8 mouse cellular contexts compared by ENCODE assay signal in the genomic region with DNA sequence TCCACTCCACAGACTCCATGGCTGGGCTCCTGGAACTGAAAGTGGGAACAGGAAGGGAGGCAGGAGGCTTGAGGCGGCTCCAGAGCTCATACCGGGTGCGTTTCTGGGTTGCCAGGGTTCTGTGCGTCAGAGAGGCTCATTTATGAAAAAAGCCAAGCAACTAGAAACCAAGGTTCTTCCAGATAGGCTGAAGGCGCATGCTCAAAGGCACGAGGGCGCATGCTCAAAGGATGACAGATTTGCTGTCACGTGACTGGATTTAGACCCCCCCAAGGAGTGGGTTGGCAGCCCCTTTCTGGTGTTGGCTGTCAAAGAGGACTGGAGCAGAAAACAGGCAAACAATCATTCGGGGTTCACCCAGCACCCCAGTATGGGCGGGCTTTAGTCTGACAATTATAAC. TPM values are rescaled to one million over a fixed set of nuclear protein-coding genes. Genes with fewer than 3 reads are reported as not detected.
DNase-seq lines count a peak whose midpoint lies in the region; ATAC-seq and TF ChIP-seq lines count a peak whose summit lies in the region.

No protein-coding gene starts in this region.

- DNase-seq in left cerebral cortex, postnatal 4 days, result peak; percentile 84
- DNase-seq in left cerebral cortex, adult 8-10 months (ENCODE audit: low spot score in 2 of 2), result no peak
- peak; percentile 87 for DNase-seq in cerebellum, adult 11 months
- peak; percentile 82 for DNase-seq in gastrocnemius, adult 2 months
- DNase-seq in lung, embryonic 14.5 days, result peak; percentile 90
- DNase-seq in right cerebral cortex, postnatal 36 days (ENCODE audit: low spot score in 2 of 2), result no peak

- H3K36me3 ChIP-seq in intestine, embryonic 16.5 days (ENCODE audit: control insufficient read depth, insufficient read depth, low read length), result no peaks in the 10 kb centered on the region
- no peaks in the 10 kb centered on the region for H3K36me3 ChIP-seq in lung, embryonic 14.5 days (ENCODE audit: insufficient read depth)

- intact Hi-C loops in left cerebral cortex, postnatal 4 days (cut with DNase I), result no loop called here
- intact Hi-C loops in gastrocnemius, adult 2 months (cut with DNase I), result no loop called here

- 0 out of 2 replicates have a peak overlapping the region, but pooled peaks have one; percentile 40 for H3K4me2 ChIP-seq in intestine, embryonic 16.5 days (ENCODE audit: low read depth, low read length)
- H3K4me2 ChIP-seq in lung, embryonic 14.5 days, result peak overlapping the region; percentile 43

- WGBS in intestine, embryonic 16.5 days, result 69% methylated on average over 10 of the region's 10 CpGs
- 47% methylated on average over 10 of the region's 10 CpGs for WGBS in lung, embryonic 14.5 days

- peak overlapping the region; percentile 84 for H3K27ac ChIP-seq in gastrocnemius, adult 2 months
- peak overlapping the region; percentile 87 for H3K27ac ChIP-seq in intestine, embryonic 16.5 days (ENCODE audit: low read length)
- peak overlapping the region; percentile 93 for H3K27ac ChIP-seq in lung, embryonic 14.5 days (ENCODE audit: low read depth)

- TF ChIP-seq CTCF in gastrocnemius, adult 2 months (IDR thresholded peaks at IDR 0.05), result no peak
- TF ChIP-seq CTCF in lung, embryonic 14.5 days (IDR thresholded peaks at IDR 0.05; ENCODE audit: low read depth), result no peak

- peaks cover 40% of the 10 kb centered on the region for H3K4me1 ChIP-seq in intestine, embryonic 16.5 days (ENCODE audit: control insufficient read depth, insufficient read depth, low read length)
- H3K4me1 ChIP-seq in lung, embryonic 14.5 days (ENCODE audit: insufficient read depth), result peaks cover 22% of the 10 kb centered on the region

- no peaks in the 10 kb centered on the region for H3K27me3 ChIP-seq in intestine, embryonic 16.5 days (replicated peaks; ENCODE audit: control insufficient read depth, insufficient read depth, low read length)
- H3K27me3 ChIP-seq in lung, embryonic 14.5 days (ENCODE audit: insufficient read depth, low read length), result no peaks in the 10 kb centered on the region

- ATAC-seq in intestine, embryonic 16.5 days, result peak; percentile 10
- ATAC-seq in lung, embryonic 14.5 days (ENCODE audit: insufficient read depth), result peak; percentile 48
- ATAC-seq in megakaryocyte progenitor cell, adult 5-6 weeks (replicated peaks; ENCODE audit: poor library complexity), result no peak

- H3K4me3 ChIP-seq in gastrocnemius, adult 2 months, result peak overlapping the region; percentile 54
- H3K4me3 ChIP-seq in intestine, embryonic 16.5 days (ENCODE audit: low read length), result no peak overlapping the region
- no peak overlapping the region for H3K4me3 ChIP-seq in lung, embryonic 14.5 days (ENCODE audit: low read depth, low read length)

- no peaks in the 10 kb centered on the region for H3K9me3 ChIP-seq in intestine, embryonic 16.5 days (ENCODE audit: control insufficient read depth, low read length)
- H3K9me3 ChIP-seq in lung, embryonic 14.5 days (ENCODE audit: low read depth, low read length), result no peaks in the 10 kb centered on the region

- no peak overlapping the region for H3K9ac ChIP-seq in intestine, embryonic 16.5 days (ENCODE audit: low read depth, low read length)
- H3K9ac ChIP-seq in lung, embryonic 14.5 days, result no peak overlapping the region

RNA-seq across cellular contexts. Expression of a gene that starts 16.8 kb away (rescaled TPM):
- total RNA-seq in left cerebral cortex, postnatal 4 days (2021), result 10 to 100 TPM; 57.6 to 61.4 TPM
- 10 to 100 TPM; 74.8 to 83.4 (median 82.5) TPM for total RNA-seq in left cerebral cortex, adult 8-10 months (2022)
- total RNA-seq in gastrocnemius, adult 2 months (2021), result 10 to 100 TPM; 94.0 to 99.2 TPM
- polyA plus RNA-seq in intestine, embryonic 16.5 days (2015; fragmentation: Nextera tagmentation; extraction: Ambion mirVana), result 41.2 and 44.0 TPM in 2 replicates
- polyA plus RNA-seq in lung, embryonic 14.5 days (2014; fragmentation: Nextera tagmentation; extraction: Ambion mirVana), result 112 and 113 TPM in 2 replicates
- 40.3 and 42.1 TPM in 2 replicates for total RNA-seq in megakaryocyte progenitor cell, adult 5-6 weeks (2015)
- total RNA-seq in megakaryocyte progenitor cell, adult 5-6 weeks (2017), result 16.1 and 20.9 TPM in 2 replicates

RNA-seq across cellular contexts. Expression of a gene that starts 38.8 kb away (rescaled TPM):
- under 1 TPM; 0.12 to 0.16 TPM for total RNA-seq in left cerebral cortex, postnatal 4 days (2021)
- under 1 TPM; 0.13 to 0.21 (median 0.17) TPM for total RNA-seq in left cerebral cortex, adult 8-10 months (2022)
- total RNA-seq in gastrocnemius, adult 2 months (2021), result 1 to 10 TPM; 3.2 to 5.7 TPM
- polyA plus RNA-seq in intestine, embryonic 16.5 days (2015; fragmentation: Nextera tagmentation; extraction: Ambion mirVana), result 0.21 and 0.28 TPM in 2 replicates
- polyA plus RNA-seq in lung, embryonic 14.5 days (2014; fragmentation: Nextera tagmentation; extraction: Ambion mirVana), result 0.13 and 0.30 TPM in 2 replicates
- total RNA-seq in megakaryocyte progenitor cell, adult 5-6 weeks (2015), result not detected in 2 replicates
- total RNA-seq in megakaryocyte progenitor cell, adult 5-6 weeks (2017), result 0.03 TPM in 1 of 2 replicates, not detected in the other

Comparison
In these comparisons a context has a peak if more than half of its experiments do, and no peak if none do; other contexts are left out.
1. DNase-seq: peak in left cerebral cortex, postnatal 4 days (single experiment), cerebellum, adult 11 months (single experiment), gastrocnemius, adult 2 months (single experiment) and lung, embryonic 14.5 days (single experiment); none in left cerebral cortex, adult 8-10 months (0 of 2) and right cerebral cortex, postnatal 36 days (0 of 2).
2. Peak in every context shown above with its lines, with median percentiles within 50 percentile points of each other: H3K27ac ChIP-seq.